Mouse (Mus musculus): ENCODE measurements at regions not wholly inside any gene's neighbourhood (a gene's known extent, or its start where the extent isn't known, plus 50 kb on each side); places are given as distances from the start of the nearest gene placed in this dataset.

DNA sequence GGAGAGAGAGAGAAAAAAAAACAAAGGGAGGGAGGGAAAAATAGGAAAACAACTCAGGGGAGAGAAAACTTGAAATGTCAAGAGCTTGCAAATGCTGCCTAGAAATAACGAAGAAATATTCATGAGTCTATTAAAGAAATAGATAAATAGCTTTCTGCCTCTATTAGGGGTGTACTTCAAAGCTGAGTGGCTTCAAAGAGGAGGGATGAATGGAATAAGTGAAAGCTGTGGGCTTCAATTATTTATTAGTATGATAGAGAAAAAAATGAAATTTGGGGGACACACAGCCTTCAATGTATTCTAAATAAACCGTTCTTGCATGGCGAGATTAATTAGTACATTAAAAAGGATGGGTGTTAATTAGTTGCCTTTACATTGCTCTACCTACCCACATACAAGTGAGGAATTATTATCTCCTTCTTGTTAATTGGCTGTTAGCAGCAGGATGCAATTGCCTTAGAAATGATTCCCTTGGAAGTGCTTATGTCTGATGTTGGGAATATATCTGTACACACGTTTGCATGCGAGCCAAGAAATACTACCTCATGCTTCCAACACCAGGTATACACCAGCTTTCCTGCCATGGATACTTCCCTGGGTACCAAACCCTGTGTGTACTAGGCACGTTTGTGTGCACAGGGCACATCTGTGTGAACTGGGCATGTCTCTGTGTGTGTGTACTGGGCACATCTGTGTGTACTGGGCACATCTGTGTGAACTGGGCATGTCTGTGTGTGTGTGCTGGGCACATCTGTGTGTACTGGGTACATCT lies 155.4 kb downstream of the Gpam start:
- TF ChIP-seq CTCF (conservative IDR thresholded peaks at IDR 0.05; ENCODE audit: low read length) (no peak), POU5F1 (IDR thresholded peaks at IDR 0.05; ENCODE audit: borderline replicate concordance, low read length) (no peak)

Data from E14TG2a.4 (cell line).